Mouse (Mus musculus) olfactory bulb, adult 2 months (tissue): ENCODE data around the gene Cbfa2t2.

Experiments
- CTCF ChIP-seq: fragments of 200-500 bp; IDR thresholded peaks from 2 replicates; pipeline ENCODE4 v1.5.1; 2012; ENCODE audit warnings: low read depth, mild to moderate bottlenecking, low read length, moderate library complexity; ENCODE audit not compliant: insufficient read depth
- POLR2A ChIP-seq: fragments of 200-500 bp; IDR thresholded peaks from 2 replicates; pipeline ENCODE4 v1.6.1; 2012; ENCODE audit warnings: mild to moderate bottlenecking, low read depth, low read length, moderate library complexity; ENCODE audit not compliant: insufficient read depth

- TF ChIP-seq POLR2A (no peak), CTCF (no peak)
These were observed 38.7 kb downstream of the Cbfa2t2 start for GRCm38 (mm10) chr2:154475062-154475349.
